Mouse (Mus musculus) intestine, embryonic 14.5 days (tissue): ENCODE results near the gene Cntln. TPM values are rescaled to one million over a fixed set of nuclear protein-coding genes. Genes with fewer than 3 reads are reported as not detected.

Source experiments
- ATAC-seq: fragments of 200-750 bp; cut with Nextera tagmentation; replicated peaks from 2 replicates; pipeline ENCODE4 v1.8.0; 2017; ENCODE audit warnings: low read depth, moderate number of reproducible peaks, moderate TSS enrichment, moderate library complexity; ENCODE audit not compliant: low FRiP score, low TSS enrichment
- DNase-seq: peaks from one replicate; pipeline ENCODE4 v3.0.0-alpha.2; 2018; ENCODE audit warnings: low spot score
- H3K27ac ChIP-seq: fragments of 300-500 bp; sonication (generic); 2 replicates; pipeline ENCODE4 v1.5.1; 2014; ENCODE audit warnings: low read depth, mild to moderate bottlenecking, control low read depth
- H3K27me3 ChIP-seq: fragments of 300-500 bp; sonication (generic); replicated peaks from 2 replicates; pipeline ENCODE4 v1.6.1; 2014; ENCODE audit warnings: low read length, control low read depth; ENCODE audit not compliant: control insufficient read depth, insufficient read depth
- H3K36me3 ChIP-seq: fragments of 300-500 bp; sonication (generic); 2 replicates; pipeline ENCODE4 v1.6.1; 2014; ENCODE audit warnings: low read length, control low read depth; ENCODE audit not compliant: control insufficient read depth, insufficient read depth
- H3K4me1 ChIP-seq: fragments of 300-500 bp; sonication (generic); replicated peaks from 2 replicates; pipeline ENCODE4 v1.6.1; 2014; ENCODE audit warnings: low read length, control low read depth, mixed read lengths; ENCODE audit not compliant: control insufficient read depth, insufficient read depth
- H3K4me2 ChIP-seq: fragments of 300-500 bp; sonication (generic); 2 replicates; pipeline ENCODE4 v1.6.1; 2014; ENCODE audit warnings: low read length
- H3K4me3 ChIP-seq: fragments of 300-500 bp; sonication (generic); 2 replicates; pipeline ENCODE4 v1.5.1; 2014; ENCODE audit warnings: low read depth, low read length, control low read depth, mixed read lengths
- H3K9ac ChIP-seq: fragments of 300-500 bp; sonication (generic); 2 replicates; pipeline ENCODE4 v1.6.1; 2014; ENCODE audit warnings: mild to moderate bottlenecking, low read length
- H3K9me3 ChIP-seq: fragments of 300-500 bp; sonication (generic); 2 replicates; pipeline ENCODE4 v1.6.1; 2016; ENCODE audit warnings: low read length, control low read depth; ENCODE audit not compliant: control insufficient read depth
- WGBS: fragments of 180-500 bp; shearing (Covaris S2); extraction: QIAGEN DNeasy Blood & Tissue Kit; methylation state at CpG from one replicate; pipeline ENCODE4 v1.1.7; 2014; 5-methylcytosine and 5-hydroxymethylcytosine counted together
- polyA plus RNA-seq: library from polyadenylated mRNA; unstranded; fragments of >200 nt; fragmentation: Nextera tagmentation; extraction: Ambion mirVana; gene quantifications from 2 replicates; pipeline ENCODE4 v1.2.1, GENCODE M21; 2014

Gene Cntln
- polyA plus RNA-seq, 1 experiment from 2014 or later: 9.2 TPM

GRCm38 (mm10) chr4:85096682-85097081, 212.6 kb downstream of the Cntln start:
- DNase-seq (peak; percentile 78), ATAC-seq (no peak)
- 13% methylated on average over 7 of the region's 7 CpGs for WGBS

GRCm38 (mm10) chr4:85102168-85102567, 218.1 kb downstream of the Cntln start:
- DNase-seq: no peak
- H3K9ac ChIP-seq: no peak overlapping the region
- no peaks in the 10 kb centered on the region for H3K9me3 ChIP-seq
- H3K4me2 ChIP-seq: no peak overlapping the region
- WGBS: 90% methylated on average over 4 of the region's 4 CpGs
- no peaks in the 10 kb centered on the region for H3K27me3 ChIP-seq
- no peaks in the 10 kb centered on the region for H3K4me1 ChIP-seq
- H3K4me3 ChIP-seq: no peak overlapping the region
- 0 out of 2 replicates have a peak, but pooled peaks cover 4% of the 10 kb centered on the region for H3K36me3 ChIP-seq
- no peak for ATAC-seq
- no peak overlapping the region for H3K27ac ChIP-seq

More at GRCm38 (mm10) chr4:85096682-85097081, 212.6 kb downstream of the Cntln start:
- no peaks in the 10 kb centered on the region for H3K4me1 ChIP-seq
- H3K4me2 ChIP-seq: no peak overlapping the region
- H3K9me3 ChIP-seq: no peaks in the 10 kb centered on the region
- no peak overlapping the region for H3K9ac ChIP-seq
- H3K27ac ChIP-seq: no peak overlapping the region
- H3K4me3 ChIP-seq: no peak overlapping the region
- no peaks in the 10 kb centered on the region for H3K27me3 ChIP-seq
- H3K36me3 ChIP-seq: 0 out of 2 replicates have a peak, but pooled peaks cover 4% of the 10 kb centered on the region

- no peaks in the 10 kb centered on the region for H3K9me3 ChIP-seq
- no peak overlapping the region for H3K9ac ChIP-seq
- no peak for DNase-seq
- WGBS: 85% methylated on average over 1 of the region's 1 CpGs
- no peaks in the 10 kb centered on the region for H3K27me3 ChIP-seq
- H3K4me1 ChIP-seq: no peaks in the 10 kb centered on the region
- H3K36me3 ChIP-seq: no peaks in the 10 kb centered on the region
- ATAC-seq: no peak
- no peak overlapping the region for H3K27ac ChIP-seq
- H3K4me3 ChIP-seq: no peak overlapping the region
- H3K4me2 ChIP-seq: no peak overlapping the region
Observed at GRCm38 (mm10) chr4:85106416-85106815, 222.3 kb downstream of the Cntln start.

GRCm38 (mm10) chr4:85106961-85107360, 222.9 kb downstream of the Cntln start:
- Histone ChIP-seq H3K4me2 (no peak overlapping the region), H3K9me3 (no peaks in the 10 kb centered on the region), H3K27me3 (no peaks in the 10 kb centered on the region), H3K4me3 (no peak overlapping the region), H3K4me1 (no peaks in the 10 kb centered on the region), H3K36me3 (no peaks in the 10 kb centered on the region), H3K27ac (no peak overlapping the region), H3K9ac (no peak overlapping the region)
- DNase-seq (no peak), ATAC-seq (no peak)
- 85% methylated on average over 2 of the region's 2 CpGs for WGBS

- 90% methylated on average over 3 of the region's 3 CpGs for WGBS
- no peaks in the 10 kb centered on the region for H3K36me3 ChIP-seq
- no peaks in the 10 kb centered on the region for H3K9me3 ChIP-seq
- no peaks in the 10 kb centered on the region for H3K4me1 ChIP-seq
- no peak for ATAC-seq
- no peak overlapping the region for H3K27ac ChIP-seq
- DNase-seq: no peak
- H3K9ac ChIP-seq: no peak overlapping the region
- no peak overlapping the region for H3K4me2 ChIP-seq
- no peaks in the 10 kb centered on the region for H3K27me3 ChIP-seq
- no peak overlapping the region for H3K4me3 ChIP-seq
Observed at GRCm38 (mm10) chr4:85120271-85120670, 236.2 kb downstream of the Cntln start.

- DNase-seq (no peak), ATAC-seq (no peak)
- 79% methylated on average over 5 of the region's 5 CpGs for WGBS
- no peak overlapping the region for H3K27ac ChIP-seq
- no peak overlapping the region for H3K4me3 ChIP-seq
- H3K27me3 ChIP-seq: no peaks in the 10 kb centered on the region
- no peaks in the 10 kb centered on the region for H3K4me1 ChIP-seq
- H3K9ac ChIP-seq: no peak overlapping the region
- H3K9me3 ChIP-seq: no peaks in the 10 kb centered on the region
- H3K36me3 ChIP-seq: no peaks in the 10 kb centered on the region
- H3K4me2 ChIP-seq: no peak overlapping the region
Observed at GRCm38 (mm10) chr4:85149726-85150125, 265.6 kb downstream of the Cntln start.

GRCm38 (mm10) chr4:85151881-85152280, 267.8 kb downstream of the Cntln start:
- 67% methylated on average over 7 of the region's 7 CpGs for WGBS
- no peak for DNase-seq
- Histone ChIP-seq H3K9ac (no peak overlapping the region), H3K4me3 (no peak overlapping the region), H3K9me3 (no peaks in the 10 kb centered on the region), H3K27me3 (no peaks in the 10 kb centered on the region), H3K27ac (no peak overlapping the region), H3K36me3 (no peaks in the 10 kb centered on the region), H3K4me2 (no peak overlapping the region), H3K4me1 (no peaks in the 10 kb centered on the region)
- no peak for ATAC-seq

GRCm38 (mm10) chr4:85154361-85154760, 270.3 kb downstream of the Cntln start:
- WGBS: 86% methylated on average over 1 of the region's 1 CpGs
- ATAC-seq (no peak), DNase-seq (no peak)
- Histone ChIP-seq H3K27ac (no peak overlapping the region), H3K9ac (no peak overlapping the region), H3K27me3 (no peaks in the 10 kb centered on the region), H3K4me1 (no peaks in the 10 kb centered on the region), H3K4me3 (no peak overlapping the region), H3K36me3 (no peaks in the 10 kb centered on the region), H3K9me3 (no peaks in the 10 kb centered on the region), H3K4me2 (no peak overlapping the region)

GRCm38 (mm10) chr4:85161156-85161555, 277.0 kb downstream of the Cntln start:
- Histone ChIP-seq H3K9ac (no peak overlapping the region), H3K36me3 (no peaks in the 10 kb centered on the region), H3K4me1 (no peaks in the 10 kb centered on the region), H3K4me3 (no peak overlapping the region), H3K27me3 (no peaks in the 10 kb centered on the region), H3K4me2 (no peak overlapping the region), H3K27ac (no peak overlapping the region), H3K9me3 (no peaks in the 10 kb centered on the region)
- 64% methylated on average over 4 of the region's 4 CpGs for WGBS
- ATAC-seq (no peak), DNase-seq (no peak)
